Mouse (Mus musculus): ENCODE data around the gene Atraid.

Atraid gene

DNA sequence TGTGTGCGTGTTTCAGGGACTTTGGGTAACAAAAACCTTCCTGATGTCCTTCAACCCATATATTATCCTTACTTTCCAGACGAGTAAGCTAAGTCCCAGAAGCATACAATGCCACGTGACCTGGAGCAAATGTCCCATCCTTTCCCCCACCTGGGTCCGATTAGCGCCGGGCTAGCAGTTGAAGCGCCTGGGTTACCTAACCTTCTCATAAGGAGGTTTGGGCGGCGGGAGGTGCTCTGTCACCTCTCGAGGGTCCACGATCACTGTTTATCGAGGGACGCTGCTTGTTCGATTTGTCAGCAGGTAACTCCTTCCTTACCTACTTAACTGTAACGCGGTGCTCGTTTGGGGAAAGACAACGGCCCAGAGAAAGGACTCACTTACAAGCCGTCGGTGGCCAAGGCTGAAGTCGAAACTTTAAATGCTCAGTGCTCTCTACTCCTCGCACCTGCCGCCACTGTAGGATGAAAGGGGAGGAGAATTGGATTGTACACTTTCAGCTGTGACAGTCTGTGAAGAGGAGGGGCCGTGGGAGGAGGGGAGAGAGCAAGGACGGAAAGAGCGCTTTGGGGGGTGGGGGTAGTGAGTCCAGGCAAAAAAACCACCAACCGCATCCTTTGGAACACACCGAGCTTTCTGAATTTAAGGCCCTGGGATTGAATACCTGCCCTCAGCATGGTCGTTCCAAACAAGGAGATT, 46.1 kb downstream of the Atraid start:
- DNase-seq (ENCODE audit: low read depth in 1 of 2, low spot score in 2 of 2) = no peak

DNA sequence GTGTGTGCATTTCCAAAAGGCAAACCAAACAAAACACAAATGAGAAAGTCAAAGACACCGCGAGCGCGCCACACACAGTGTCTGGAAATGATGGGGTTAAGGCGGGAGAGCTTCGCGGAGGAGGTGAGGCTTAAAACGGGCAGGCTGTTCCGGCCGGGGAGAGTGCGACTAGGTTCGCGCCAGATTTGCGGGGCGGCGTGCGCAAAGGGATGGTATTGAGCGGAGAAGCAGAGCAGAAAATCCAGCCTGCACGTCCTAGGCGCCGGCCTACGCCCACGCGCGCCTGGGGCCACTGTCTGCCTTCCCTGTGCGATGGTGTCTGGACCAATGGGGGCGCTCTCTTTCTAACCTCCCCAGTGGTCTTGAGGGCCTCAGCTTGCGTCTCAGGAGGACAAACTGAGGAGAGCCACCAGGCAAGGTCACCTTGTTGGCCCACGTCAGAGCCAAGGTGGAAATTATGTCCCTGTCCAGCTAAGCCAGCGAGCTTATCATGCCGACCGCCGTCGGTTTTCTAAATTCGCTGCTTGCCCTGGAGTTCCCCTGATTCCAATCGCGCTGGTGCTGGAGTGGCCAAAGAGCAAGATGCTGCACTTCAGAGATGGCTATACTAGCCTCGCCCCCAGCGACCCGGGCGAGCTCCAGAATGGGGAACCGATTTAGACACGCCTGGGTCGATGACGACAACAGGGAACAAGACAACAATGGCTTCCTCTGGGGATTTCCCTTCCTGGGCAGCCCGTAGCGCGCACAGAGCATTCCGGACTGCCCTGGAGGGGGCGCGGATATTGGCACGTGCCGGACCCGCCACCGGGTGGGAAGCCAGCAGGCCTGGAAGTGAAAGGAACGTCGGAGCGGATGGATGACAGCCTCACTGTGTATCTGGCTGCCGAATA, 46.9 kb downstream of the Atraid start:
- DNase-seq (ENCODE audit: low read depth in 1 of 2, low spot score in 2 of 2) = peak; percentile 86 to 88

DNA sequence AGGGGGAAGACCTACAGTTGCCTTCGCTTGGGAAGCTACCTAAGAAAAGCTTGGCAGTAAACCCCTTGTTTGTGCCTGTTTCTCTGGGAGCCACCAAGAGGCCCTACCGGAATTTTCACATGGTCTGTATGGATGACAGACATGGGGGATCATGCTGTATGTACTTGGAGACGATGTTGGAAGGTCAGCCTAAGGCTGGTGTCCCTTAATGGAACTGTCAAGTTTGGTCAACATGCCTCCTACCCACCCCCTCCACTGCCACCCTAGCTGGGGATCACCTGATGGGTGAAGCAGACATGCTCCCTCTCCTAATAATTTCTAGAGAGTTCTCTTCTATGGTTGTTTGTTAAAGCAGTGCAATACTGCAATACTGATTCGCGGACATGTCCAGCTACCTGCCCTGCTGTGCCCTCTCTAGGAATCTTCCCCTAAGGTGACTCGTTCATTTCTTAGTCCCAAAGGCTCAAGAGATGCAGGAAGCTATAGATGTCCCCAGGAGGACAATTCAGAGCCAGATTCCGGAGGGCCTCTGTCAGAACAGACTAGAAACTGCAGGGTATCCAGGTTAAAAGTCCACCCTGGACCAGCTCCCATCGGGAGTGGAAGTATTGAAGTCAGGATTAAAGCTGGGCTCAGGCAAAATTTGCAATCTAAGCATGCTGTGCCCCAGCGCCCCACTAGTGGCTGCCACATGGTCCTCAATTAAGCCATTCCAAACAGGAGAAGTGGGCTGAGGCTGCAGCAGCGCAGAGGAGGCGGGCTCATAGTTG, 47.8 kb downstream of the Atraid start:
- no peak for DNase-seq (ENCODE audit: low read depth in 1 of 2, low spot score in 2 of 2)
